Mouse (Mus musculus) stomach, postnatal 0 days (tissue): Measurements from ENCODE around the gene Rps17. TPM values are rescaled to one million over a fixed set of nuclear protein-coding genes. Genes with fewer than 3 reads are reported as not detected.

Experiments used
- ATAC-seq: fragments of 200-750 bp; cut with Nextera tagmentation; 2 replicates; pipeline ENCODE4 v1.8.0; 2017; ENCODE audit not compliant: low FRiP score, low TSS enrichment
- DNase-seq: peaks from one replicate; pipeline ENCODE4 v3.0.0-alpha.2; 2016; ENCODE audit warnings: low spot score
- H3K27ac ChIP-seq: fragments of 300-500 bp; sonication (generic); replicated peaks from 2 replicates; pipeline ENCODE4 v1.5.1; 2014; ENCODE audit warnings: mild to moderate bottlenecking, control low read depth
- H3K27me3 ChIP-seq: fragments of 300-500 bp; sonication (generic); 2 replicates; pipeline ENCODE4 v1.6.1; 2014; ENCODE audit warnings: low read length; ENCODE audit not compliant: control insufficient read depth, insufficient read depth
- H3K36me3 ChIP-seq: fragments of 300-500 bp; sonication (generic); 2 replicates; pipeline ENCODE4 v1.6.1; 2014; ENCODE audit warnings: low read length, mixed read lengths; ENCODE audit not compliant: control insufficient read depth, insufficient read depth
- H3K4me1 ChIP-seq: fragments of 300-500 bp; sonication (generic); replicated peaks from 2 replicates; pipeline ENCODE4 v1.6.1; 2014; ENCODE audit warnings: antibody characterized with exemption; ENCODE audit not compliant: control insufficient read depth, insufficient read depth
- H3K4me2 ChIP-seq: fragments of 300-500 bp; sonication (generic); replicated peaks from 2 replicates; pipeline ENCODE4 v1.6.1; 2014; ENCODE audit warnings: low read depth, mild to moderate bottlenecking, control low read depth, moderate library complexity
- H3K4me3 ChIP-seq: fragments of 300-500 bp; sonication (generic); 2 replicates; pipeline ENCODE4 v1.5.1; 2014; ENCODE audit warnings: low read depth, low read length, control low read depth
- H3K9ac ChIP-seq: fragments of 300-500 bp; sonication (generic); 2 replicates; pipeline ENCODE4 v1.6.1; 2014; ENCODE audit warnings: mild to moderate bottlenecking, low read length, control low read depth, mixed read lengths
- H3K9me3 ChIP-seq: fragments of 300-500 bp; sonication (generic); 2 replicates; pipeline ENCODE4 v1.6.1; 2016; ENCODE audit warnings: low read length; ENCODE audit not compliant: control insufficient read depth
- CTCF ChIP-seq: IDR thresholded peaks from 2 replicates; pipeline ENCODE4 v1.5.1; 2016; ENCODE audit warnings: antibody characterized with exemption, low read depth, mild to moderate bottlenecking, moderate library complexity
- EP300 ChIP-seq: optimal IDR thresholded peaks from 2 replicates; pipeline ENCODE3; 2016; ENCODE audit warnings: antibody characterized with exemption
- WGBS: fragments of 180-500 bp; shearing (Covaris S2); extraction: QIAGEN DNeasy Blood & Tissue Kit; methylation state at CpG from one replicate; pipeline ENCODE4 v1.1.7; 2014; 5-methylcytosine and 5-hydroxymethylcytosine counted together
- polyA plus RNA-seq: library from polyadenylated mRNA; unstranded; fragments of >200 nt; fragmentation: Nextera tagmentation; extraction: Ambion mirVana; gene quantifications from 2 replicates; pipeline ENCODE4 v1.2.1, GENCODE M21; 2015

The Rps17 gene
- polyA plus RNA-seq, 1 experiment from 2014 or later, result 1,034 TPM

GRCm38 (mm10) chr7:81326859-81327258 lies 18.2 kb downstream of the Rps17 start:
- H3K27ac ChIP-seq, result no peak overlapping the region
- no peaks in the 10 kb centered on the region for H3K27me3 ChIP-seq
- no peaks in the 10 kb centered on the region for H3K4me1 ChIP-seq
- DNase-seq (no peak), ATAC-seq (0 out of 2 replicates have a peak, but pooled peaks have one; percentile 25)
- TF ChIP-seq CTCF (no peak), EP300 (no peak)
- H3K9ac ChIP-seq, result no peak overlapping the region
- no peaks in the 10 kb centered on the region for H3K9me3 ChIP-seq
- no peaks in the 10 kb centered on the region for H3K36me3 ChIP-seq
- H3K4me3 ChIP-seq, result no peak overlapping the region
- H3K4me2 ChIP-seq, result no peak overlapping the region
- 82% methylated on average over 6 of the region's 6 CpGs for WGBS

GRCm38 (mm10) chr7:81326043-81326442 lies 19.0 kb downstream of the Rps17 start:
- H3K27ac ChIP-seq, result no peak overlapping the region
- no peak for TF ChIP-seq EP300
- no peak for TF ChIP-seq CTCF
- peaks cover under 1% of the 10 kb centered on the region; the same call in 1 of the 2 replicates for H3K36me3 ChIP-seq
- 66% methylated on average over 12 of the region's 12 CpGs for WGBS
- H3K9me3 ChIP-seq, result no peaks in the 10 kb centered on the region
- H3K27me3 ChIP-seq, result no peaks in the 10 kb centered on the region
- no peaks in the 10 kb centered on the region for H3K4me1 ChIP-seq
- H3K9ac ChIP-seq, result no peak overlapping the region
- DNase-seq, result no peak
- H3K4me3 ChIP-seq, result no peak overlapping the region
- H3K4me2 ChIP-seq, result no peak overlapping the region
- ATAC-seq, result peak; percentile 74

- TF ChIP-seq CTCF (peak; percentile 63), EP300 (no peak)
- Histone ChIP-seq H3K36me3 (peaks cover 5% of the 10 kb centered on the region; the same call in 1 of the 2 replicates), H3K27ac (no peak overlapping the region), H3K4me2 (no peak overlapping the region), H3K4me3 (no peak overlapping the region), H3K9ac (no peak overlapping the region), H3K27me3 (no peaks in the 10 kb centered on the region), H3K4me1 (no peaks in the 10 kb centered on the region), H3K9me3 (no peaks in the 10 kb centered on the region)
- 77% methylated on average over 5 of the region's 5 CpGs for WGBS
- ATAC-seq (peak; percentile 41; the same call in 1 of the 2 replicates), DNase-seq (no peak)
Observed at GRCm38 (mm10) chr7:81321776-81322175, 23.3 kb downstream of the Rps17 start.

GRCm38 (mm10) chr7:81319749-81320148 lies 25.3 kb downstream of the Rps17 start:
- 78% methylated on average over 6 of the region's 6 CpGs for WGBS
- no peak for DNase-seq
- H3K9ac ChIP-seq, result no peak overlapping the region
- H3K27me3 ChIP-seq, result no peaks in the 10 kb centered on the region
- H3K4me3 ChIP-seq, result no peak overlapping the region
- H3K4me1 ChIP-seq, result no peaks in the 10 kb centered on the region
- peaks cover 5% of the 10 kb centered on the region; the same call in 1 of the 2 replicates for H3K36me3 ChIP-seq
- no peaks in the 10 kb centered on the region for H3K9me3 ChIP-seq
- TF ChIP-seq CTCF (no peak), EP300 (no peak)
- no peak overlapping the region for H3K4me2 ChIP-seq
- no peak for ATAC-seq
- no peak overlapping the region for H3K27ac ChIP-seq

- Histone ChIP-seq H3K4me1 (no peaks in the 10 kb centered on the region), H3K9ac (no peak overlapping the region), H3K9me3 (no peaks in the 10 kb centered on the region), H3K4me3 (no peak overlapping the region), H3K36me3 (no peaks in the 10 kb centered on the region), H3K4me2 (no peak overlapping the region), H3K27me3 (no peaks in the 10 kb centered on the region), H3K27ac (no peak overlapping the region)
- 66% methylated on average over 8 of the region's 8 CpGs for WGBS
- TF ChIP-seq EP300, result no peak
- TF ChIP-seq CTCF, result no peak
- DNase-seq (no peak), ATAC-seq (no peak)
Observed at GRCm38 (mm10) chr7:81315583-81315982, 29.5 kb downstream of the Rps17 start.

- Histone ChIP-seq H3K27me3 (no peaks in the 10 kb centered on the region), H3K4me2 (no peak overlapping the region), H3K4me1 (no peaks in the 10 kb centered on the region), H3K36me3 (no peaks in the 10 kb centered on the region), H3K27ac (no peak overlapping the region), H3K4me3 (no peak overlapping the region), H3K9me3 (no peaks in the 10 kb centered on the region), H3K9ac (no peak overlapping the region)
- DNase-seq, result no peak
- no peak for ATAC-seq
- TF ChIP-seq CTCF (no peak), EP300 (no peak)
Observed at GRCm38 (mm10) chr7:81311581-81311980, 33.5 kb downstream of the Rps17 start.
